Comparison of ENCODE assay signal across 10 mouse cellular contexts in genomic region chr11:61483226-61483845, GRCm38 (mm10). TPM values are rescaled to one million over a fixed set of nuclear protein-coding genes. Genes with fewer than 3 reads are reported as not detected.
A peak's percentile ranks its signal among the peaks of the same experiment; 100 is the strongest.
DNase-seq lines count a peak whose midpoint lies in the region; ATAC-seq and TF ChIP-seq lines count a peak whose summit lies in the region.
"Had no signal": no experiment of that assay in that cellular context is flagged by ENCODE, and none has a peak within 500 bp of the region (broad histone marks: within the 10 kb centered on the region; RNA-seq: fewer than 3 reads in every experiment).

No protein-coding gene starts in this region.

- no peaks in the 10 kb centered on the region for H3K9me3 ChIP-seq in lung, embryonic 14.5 days (ENCODE audit: low read depth, low read length)
- H3K9me3 ChIP-seq in embryonic facial prominence, embryonic 11.5 days (replicated peaks; ENCODE audit: control insufficient read depth, low read length): no peaks in the 10 kb centered on the region
- no peaks in the 10 kb centered on the region for H3K9me3 ChIP-seq in forebrain, embryonic 16.5 days (ENCODE audit: control insufficient read depth, low read length)
- no peaks in the 10 kb centered on the region for H3K9me3 ChIP-seq in limb, embryonic 15.5 days

- no peak overlapping the region for H3K9ac ChIP-seq in lung, embryonic 14.5 days
- H3K9ac ChIP-seq in embryonic facial prominence, embryonic 11.5 days (replicated peaks; ENCODE audit: low read length): no peak overlapping the region
- H3K9ac ChIP-seq in forebrain, embryonic 16.5 days (replicated peaks; ENCODE audit: low read depth, low read length): no peak overlapping the region
- no peak overlapping the region for H3K9ac ChIP-seq in limb, embryonic 15.5 days
- H3K9ac ChIP-seq: liver, embryonic 14.5 days had no signal

- H3K4me1 ChIP-seq in lung, embryonic 14.5 days (ENCODE audit: insufficient read depth): peaks cover 26% of the 10 kb centered on the region
- H3K4me1 ChIP-seq in lung, adult 2 months (ENCODE audit: control insufficient read depth, insufficient read depth, low read length): no peaks in the 10 kb centered on the region
- peaks cover 4% of the 10 kb centered on the region; the same call in 1 of the 2 replicates for H3K4me1 ChIP-seq in embryonic facial prominence, embryonic 11.5 days (ENCODE audit: control insufficient read depth, insufficient read depth, low read length)
- H3K4me1 ChIP-seq in forebrain, embryonic 16.5 days (replicated peaks; ENCODE audit: control insufficient read depth, insufficient read depth, low read length): peaks cover 45% of the 10 kb centered on the region
- peaks cover 62% of the 10 kb centered on the region for H3K4me1 ChIP-seq in limb, embryonic 15.5 days

- no peak for ATAC-seq in lung, embryonic 14.5 days (ENCODE audit: insufficient read depth)
- ATAC-seq in embryonic facial prominence, embryonic 11.5 days (replicated peaks; ENCODE audit: insufficient number of reproducible peaks, low FRiP score, low TSS enrichment, low read depth): no peak
- ATAC-seq in forebrain, embryonic 16.5 days: no peak
- no peak for ATAC-seq in limb, embryonic 15.5 days (ENCODE audit: insufficient number of reproducible peaks, low FRiP score, low TSS enrichment, low read depth)

- no peak for TF ChIP-seq POLR2A in lung, adult 2 months (IDR thresholded peaks at IDR 0.05; ENCODE audit: borderline replicate concordance, extremely low read depth, low read depth, low read length)

- no peak overlapping the region for H3K4me3 ChIP-seq in lung, embryonic 14.5 days (ENCODE audit: low read depth, low read length)
- H3K4me3 ChIP-seq in lung, adult 2 months (replicated peaks; ENCODE audit: extremely low read depth, low read depth, low read length): no peak overlapping the region
- H3K4me3 ChIP-seq in embryonic facial prominence, embryonic 11.5 days (ENCODE audit: low read depth, low read length): no peak overlapping the region
- H3K4me3 ChIP-seq in forebrain, embryonic 16.5 days (replicated peaks; ENCODE audit: low read length): no peak overlapping the region
- H3K4me3 ChIP-seq in limb, embryonic 15.5 days: no peak overlapping the region

- peaks cover 8% of the 10 kb centered on the region for H3K36me3 ChIP-seq in lung, embryonic 14.5 days (ENCODE audit: insufficient read depth)
- peaks cover 2% of the 10 kb centered on the region for H3K36me3 ChIP-seq in embryonic facial prominence, embryonic 11.5 days (replicated peaks; ENCODE audit: control insufficient read depth, insufficient read depth, low read depth, low read length)
- H3K36me3 ChIP-seq in forebrain, embryonic 16.5 days (ENCODE audit: control insufficient read depth, insufficient read depth): peaks cover 3% of the 10 kb centered on the region
- peaks cover 11% of the 10 kb centered on the region for H3K36me3 ChIP-seq in limb, embryonic 15.5 days

- no peaks in the 10 kb centered on the region for H3K27me3 ChIP-seq in lung, embryonic 14.5 days (ENCODE audit: insufficient read depth, low read length)
- H3K27me3 ChIP-seq in embryonic facial prominence, embryonic 11.5 days (ENCODE audit: control insufficient read depth, insufficient read depth, low read length): no peaks in the 10 kb centered on the region
- no peaks in the 10 kb centered on the region for H3K27me3 ChIP-seq in forebrain, embryonic 16.5 days (replicated peaks; ENCODE audit: control insufficient read depth, insufficient read depth, low read length)
- no peaks in the 10 kb centered on the region for H3K27me3 ChIP-seq in limb, embryonic 15.5 days

- H3K4me2 ChIP-seq in lung, embryonic 14.5 days: no peak overlapping the region
- H3K4me2 ChIP-seq in embryonic facial prominence, embryonic 11.5 days (ENCODE audit: low read depth, low read length): no peak overlapping the region
- no peak overlapping the region for H3K4me2 ChIP-seq in forebrain, embryonic 16.5 days (ENCODE audit: low read length)
- H3K4me2 ChIP-seq in limb, embryonic 15.5 days: no peak overlapping the region

- 81% methylated on average over 13 of the region's 13 CpGs for WGBS in lung, embryonic 14.5 days
- 81% methylated on average over 13 of the region's 13 CpGs for WGBS in lung, adult 2 months
- WGBS in embryonic facial prominence, embryonic 11.5 days: 30% methylated on average over 13 of the region's 13 CpGs
- WGBS in forebrain, embryonic 16.5 days: 31% methylated on average over 13 of the region's 13 CpGs
- WGBS in limb, embryonic 15.5 days: 37% methylated on average over 13 of the region's 13 CpGs

- no peak for DNase-seq in lung, embryonic 14.5 days
- no peak for DNase-seq in lung, adult 2 months
- peak; percentile 86 for DNase-seq in embryonic facial prominence, embryonic 11.5 days (ENCODE audit: low spot score)
- DNase-seq in left cerebral cortex, adult 11 months (ENCODE audit: low spot score): no peak
- no peak for DNase-seq in cerebellum, adult 11-12 months
- DNase-seq: adrenal gland, postnatal 14 days; kidney, adult 2 months had no signal

- H3K27ac ChIP-seq in lung, embryonic 14.5 days (ENCODE audit: low read depth): peak overlapping the region; percentile 96
- peak overlapping the region; percentile 99 for H3K27ac ChIP-seq in embryonic facial prominence, embryonic 11.5 days (replicated peaks; ENCODE audit: low read depth, low read length)
- peak overlapping the region; percentile 98 for H3K27ac ChIP-seq in forebrain, embryonic 16.5 days (ENCODE audit: low read length)
- peak overlapping the region; percentile 97 for H3K27ac ChIP-seq in limb, embryonic 15.5 days
- H3K27ac ChIP-seq: liver, embryonic 14.5 days had no signal

- no peak for TF ChIP-seq CTCF in lung, embryonic 14.5 days (IDR thresholded peaks at IDR 0.05; ENCODE audit: low read depth)
- no peak for TF ChIP-seq CTCF in lung, adult 2 months (IDR thresholded peaks at IDR 0.05; ENCODE audit: insufficient read depth, low read length)

RNA-seq across cellular contexts. Expression of gene Mfap4, which starts 1.9 kb away (rescaled TPM):
- polyA plus RNA-seq in lung, embryonic 14.5 days (2014; fragmentation: Nextera tagmentation; extraction: Ambion mirVana): 615 and 660 TPM in 2 replicates
- 1,294 and 1,321 TPM in 2 replicates for polyA plus RNA-seq in lung, adult 2 months (2012; rRNA removed)
- polyA plus RNA-seq in embryonic facial prominence, embryonic 11.5 days (2014; fragmentation: Nextera tagmentation; extraction: Ambion mirVana): 234 and 251 TPM in 2 replicates
- 47.4 and 55.0 TPM in 2 replicates for polyA plus RNA-seq in forebrain, embryonic 16.5 days (2015; fragmentation: Nextera tagmentation; extraction: Ambion mirVana)
- 540 and 575 TPM in 2 replicates for polyA plus RNA-seq in limb, embryonic 15.5 days (2015; fragmentation: Nextera tagmentation; extraction: Ambion mirVana)

RNA-seq across cellular contexts. Expression of gene Mapk7, which starts 10.9 kb away (rescaled TPM):
- 62.8 and 69.6 TPM in 2 replicates for polyA plus RNA-seq in lung, embryonic 14.5 days (2014; fragmentation: Nextera tagmentation; extraction: Ambion mirVana)
- 39.3 and 40.1 TPM in 2 replicates for polyA plus RNA-seq in lung, adult 2 months (2012; rRNA removed)
- 52.3 and 57.7 TPM in 2 replicates for polyA plus RNA-seq in embryonic facial prominence, embryonic 11.5 days (2014; fragmentation: Nextera tagmentation; extraction: Ambion mirVana)
- 111 and 118 TPM in 2 replicates for polyA plus RNA-seq in forebrain, embryonic 16.5 days (2015; fragmentation: Nextera tagmentation; extraction: Ambion mirVana)
- polyA plus RNA-seq in limb, embryonic 15.5 days (2015; fragmentation: Nextera tagmentation; extraction: Ambion mirVana): 59.4 and 65.0 TPM in 2 replicates

RNA-seq across cellular contexts. Expression of gene B9d1, which starts 21.6 kb away (rescaled TPM):
- polyA plus RNA-seq in lung, embryonic 14.5 days (2014; fragmentation: Nextera tagmentation; extraction: Ambion mirVana): 48.9 and 54.1 TPM in 2 replicates
- polyA plus RNA-seq in lung, adult 2 months (2012; rRNA removed): 28.4 and 37.5 TPM in 2 replicates
- polyA plus RNA-seq in embryonic facial prominence, embryonic 11.5 days (2014; fragmentation: Nextera tagmentation; extraction: Ambion mirVana): 32.1 and 37.0 TPM in 2 replicates
- 32.6 and 36.1 TPM in 2 replicates for polyA plus RNA-seq in forebrain, embryonic 16.5 days (2015; fragmentation: Nextera tagmentation; extraction: Ambion mirVana)
- polyA plus RNA-seq in limb, embryonic 15.5 days (2015; fragmentation: Nextera tagmentation; extraction: Ambion mirVana): 20.7 and 24.8 TPM in 2 replicates

RNA-seq across cellular contexts. Expression of gene Rnf112, which starts 29.4 kb away (rescaled TPM):
- 0.31 and 0.42 TPM in 2 replicates for polyA plus RNA-seq in lung, embryonic 14.5 days (2014; fragmentation: Nextera tagmentation; extraction: Ambion mirVana)
- polyA plus RNA-seq in lung, adult 2 months (2012; rRNA removed): 0.27 and 0.44 TPM in 2 replicates
- 0.25 and 0.42 TPM in 2 replicates for polyA plus RNA-seq in embryonic facial prominence, embryonic 11.5 days (2014; fragmentation: Nextera tagmentation; extraction: Ambion mirVana)
- 22.6 and 35.7 TPM in 2 replicates for polyA plus RNA-seq in forebrain, embryonic 16.5 days (2015; fragmentation: Nextera tagmentation; extraction: Ambion mirVana)
- 0.78 and 0.82 TPM in 2 replicates for polyA plus RNA-seq in limb, embryonic 15.5 days (2015; fragmentation: Nextera tagmentation; extraction: Ambion mirVana)
